Mouse (Mus musculus): ENCODE data around the gene Pde12. TPM values are rescaled to one million over a fixed set of nuclear protein-coding genes. Genes with fewer than 3 reads are reported as not detected.
"Not testable (repeated sequence)": the region's sequence is repeated elsewhere in the genome, so short reads cannot be mapped to it uniquely, and the experiment has no call there.

The Pde12 gene
- polyA plus RNA-seq, 1 experiment from 2014 or later, result 9.9 TPM

- not testable (repeated sequence) for H3K36me3 ChIP-seq (ENCODE audit: control insufficient read depth, insufficient read depth, low read length); H3K9me3 ChIP-seq (ENCODE audit: control insufficient read depth, low read length); H3K27ac ChIP-seq (ENCODE audit: low read depth, low read length); H3K4me2 ChIP-seq (ENCODE audit: low read length); ATAC-seq; H3K27me3 ChIP-seq (replicated peaks; ENCODE audit: control insufficient read depth, insufficient read depth, low read length); H3K9ac ChIP-seq (ENCODE audit: low read depth, low read length); H3K4me3 ChIP-seq (ENCODE audit: low read length)
- 68% methylated on average over 17 of the region's 17 CpGs for WGBS
- peaks cover 16% of the 10 kb centered on the region for H3K4me1 ChIP-seq (ENCODE audit: control insufficient read depth, insufficient read depth, low read depth, low read length)
These were observed 2.4 kb upstream of the Pde12 start for GRCm38 (mm10) chr14:26671870-26672615.

GRCm38 (mm10) chr14:26670964-26671363 is 1.3 kb upstream of the Pde12 start:
- Histone ChIP-seq H3K4me3 (ENCODE audit: low read length) (no peak overlapping the region), H3K27ac (ENCODE audit: low read depth, low read length) (no peak overlapping the region), H3K4me2 (ENCODE audit: low read length) (no peak overlapping the region), H3K4me1 (ENCODE audit: control insufficient read depth, insufficient read depth, low read depth, low read length) (peaks cover 20% of the 10 kb centered on the region), H3K9ac (ENCODE audit: low read depth, low read length) (no peak overlapping the region), H3K27me3 (replicated peaks; ENCODE audit: control insufficient read depth, insufficient read depth, low read length) (no peaks in the 10 kb centered on the region), H3K36me3 (ENCODE audit: control insufficient read depth, insufficient read depth, low read length) (no peaks in the 10 kb centered on the region; the same call in 1 of the 2 replicates), H3K9me3 (ENCODE audit: control insufficient read depth, low read length) (no peaks in the 10 kb centered on the region)
- no peak for ATAC-seq

GRCm38 (mm10) chr14:26668371-26669291 is 1.1 kb downstream of the Pde12 start:
- Histone ChIP-seq H3K27me3 (replicated peaks; ENCODE audit: control insufficient read depth, insufficient read depth, low read length) (no peaks in the 10 kb centered on the region), H3K27ac (ENCODE audit: low read depth, low read length) (peak overlapping the region; percentile 94), H3K36me3 (ENCODE audit: control insufficient read depth, insufficient read depth, low read length) (peaks cover 9% of the 10 kb centered on the region), H3K4me2 (ENCODE audit: low read length) (peak overlapping the region; percentile 99), H3K9me3 (ENCODE audit: control insufficient read depth, low read length) (no peaks in the 10 kb centered on the region), H3K4me3 (ENCODE audit: low read length) (peak overlapping the region; percentile 73), H3K4me1 (ENCODE audit: control insufficient read depth, insufficient read depth, low read depth, low read length) (peaks cover 20% of the 10 kb centered on the region), H3K9ac (ENCODE audit: low read depth, low read length) (peak overlapping the region; percentile 78)
- peak; percentile 53 for ATAC-seq
- WGBS, result 1% methylated on average over 69 of the region's 73 CpGs

GRCm38 (mm10) chr14:26667991-26668370 is 1.7 kb downstream of the Pde12 start:
- Histone ChIP-seq H3K36me3 (ENCODE audit: control insufficient read depth, insufficient read depth, low read length) (peaks cover 9% of the 10 kb centered on the region), H3K27me3 (replicated peaks; ENCODE audit: control insufficient read depth, insufficient read depth, low read length) (no peaks in the 10 kb centered on the region), H3K9me3 (ENCODE audit: control insufficient read depth, low read length) (no peaks in the 10 kb centered on the region), H3K9ac (ENCODE audit: low read depth, low read length) (peak overlapping the region; percentile 78), H3K4me1 (ENCODE audit: control insufficient read depth, insufficient read depth, low read depth, low read length) (peaks cover 20% of the 10 kb centered on the region), H3K4me2 (ENCODE audit: low read length) (peak overlapping the region; percentile 99), H3K27ac (ENCODE audit: low read depth, low read length) (no peak overlapping the region), H3K4me3 (ENCODE audit: low read length) (peak overlapping the region; percentile 73)
- no peak for ATAC-seq
- 33% methylated on average over 6 of the region's 6 CpGs for WGBS

GRCm38 (mm10) chr14:26663851-26664250 is 5.8 kb downstream of the Pde12 start:
- 95% methylated on average over 2 of the region's 2 CpGs for WGBS

GRCm38 (mm10) chr14:26662488-26662887 is 7.2 kb downstream of the Pde12 start:
- no peak for ATAC-seq
- Histone ChIP-seq H3K9ac (ENCODE audit: low read depth, low read length) (no peak overlapping the region), H3K36me3 (ENCODE audit: control insufficient read depth, insufficient read depth, low read length) (peaks cover 9% of the 10 kb centered on the region), H3K4me2 (ENCODE audit: low read length) (no peak overlapping the region), H3K27me3 (replicated peaks; ENCODE audit: control insufficient read depth, insufficient read depth, low read length) (no peaks in the 10 kb centered on the region), H3K4me3 (ENCODE audit: low read length) (no peak overlapping the region), H3K9me3 (ENCODE audit: control insufficient read depth, low read length) (no peaks in the 10 kb centered on the region), H3K27ac (ENCODE audit: low read depth, low read length) (no peak overlapping the region), H3K4me1 (ENCODE audit: control insufficient read depth, insufficient read depth, low read depth, low read length) (peaks cover 7% of the 10 kb centered on the region)
- WGBS, result 90% methylated on average over 2 of the region's 2 CpGs

More at GRCm38 (mm10) chr14:26663851-26664250, 5.8 kb downstream of the Pde12 start:
- no peaks in the 10 kb centered on the region for H3K27me3 ChIP-seq (replicated peaks; ENCODE audit: control insufficient read depth, insufficient read depth, low read length)
- no peak for ATAC-seq
- H3K9me3 ChIP-seq (ENCODE audit: control insufficient read depth, low read length), result no peaks in the 10 kb centered on the region
- no peak overlapping the region for H3K4me3 ChIP-seq (ENCODE audit: low read length)
- H3K36me3 ChIP-seq (ENCODE audit: control insufficient read depth, insufficient read depth, low read length), result peaks cover 9% of the 10 kb centered on the region
- H3K4me2 ChIP-seq (ENCODE audit: low read length), result no peak overlapping the region
- H3K9ac ChIP-seq (ENCODE audit: low read depth, low read length), result no peak overlapping the region
- no peak overlapping the region for H3K27ac ChIP-seq (ENCODE audit: low read depth, low read length)
- H3K4me1 ChIP-seq (ENCODE audit: control insufficient read depth, insufficient read depth, low read depth, low read length), result peaks cover 16% of the 10 kb centered on the region

- H3K27ac ChIP-seq (ENCODE audit: low read depth, low read length), result no peak overlapping the region
- no peak overlapping the region for H3K4me3 ChIP-seq (ENCODE audit: low read length)
- H3K4me2 ChIP-seq (ENCODE audit: low read length), result no peak overlapping the region
- 92% methylated on average over 3 of the region's 3 CpGs for WGBS
- H3K9me3 ChIP-seq (ENCODE audit: control insufficient read depth, low read length), result no peaks in the 10 kb centered on the region
- peaks cover 12% of the 10 kb centered on the region for H3K36me3 ChIP-seq (ENCODE audit: control insufficient read depth, insufficient read depth, low read length)
- ATAC-seq, result no peak
- H3K4me1 ChIP-seq (ENCODE audit: control insufficient read depth, insufficient read depth, low read depth, low read length), result peaks cover 4% of the 10 kb centered on the region
- no peaks in the 10 kb centered on the region for H3K27me3 ChIP-seq (replicated peaks; ENCODE audit: control insufficient read depth, insufficient read depth, low read length)
- H3K9ac ChIP-seq (ENCODE audit: low read depth, low read length), result no peak overlapping the region
These were observed 7.7 kb downstream of the Pde12 start for GRCm38 (mm10) chr14:26662016-26662415.

GRCm38 (mm10) chr14:26660233-26660632 is 9.4 kb downstream of the Pde12 start:
- Histone ChIP-seq H3K4me2 (ENCODE audit: low read length) (no peak overlapping the region), H3K27me3 (replicated peaks; ENCODE audit: control insufficient read depth, insufficient read depth, low read length) (no peaks in the 10 kb centered on the region), H3K9me3 (ENCODE audit: control insufficient read depth, low read length) (no peaks in the 10 kb centered on the region), H3K9ac (ENCODE audit: low read depth, low read length) (no peak overlapping the region), H3K4me3 (ENCODE audit: low read length) (no peak overlapping the region), H3K27ac (ENCODE audit: low read depth, low read length) (no peak overlapping the region), H3K36me3 (ENCODE audit: control insufficient read depth, insufficient read depth, low read length) (peaks cover 10% of the 10 kb centered on the region), H3K4me1 (ENCODE audit: control insufficient read depth, insufficient read depth, low read depth, low read length) (no peaks in the 10 kb centered on the region)
- no peak for ATAC-seq
- 93% methylated on average over 1 of the region's 1 CpGs for WGBS

GRCm38 (mm10) chr14:26658178-26658577 is 11.5 kb downstream of the Pde12 start:
- peaks cover 17% of the 10 kb centered on the region for H3K36me3 ChIP-seq (ENCODE audit: control insufficient read depth, insufficient read depth, low read length)
- no peak for ATAC-seq

More at GRCm38 (mm10) chr14:26658178-26658577, 11.5 kb downstream of the Pde12 start:
- Histone ChIP-seq H3K27ac (ENCODE audit: low read depth, low read length) (no peak overlapping the region), H3K9ac (ENCODE audit: low read depth, low read length) (no peak overlapping the region), H3K4me1 (ENCODE audit: control insufficient read depth, insufficient read depth, low read depth, low read length) (no peaks in the 10 kb centered on the region), H3K4me2 (ENCODE audit: low read length) (no peak overlapping the region), H3K27me3 (replicated peaks; ENCODE audit: control insufficient read depth, insufficient read depth, low read length) (no peaks in the 10 kb centered on the region), H3K9me3 (ENCODE audit: control insufficient read depth, low read length) (no peaks in the 10 kb centered on the region), H3K4me3 (ENCODE audit: low read length) (no peak overlapping the region)

Data from hindbrain, embryonic 16.5 days (tissue).